Mouse (Mus musculus): ENCODE data around the gene Mrgprh. TPM values are rescaled to one million over a fixed set of nuclear protein-coding genes. Genes with fewer than 3 reads are reported as not detected.

The Mrgprh gene
- polyA plus RNA-seq, 1 experiment from 2014 or later = not detected

DNA sequence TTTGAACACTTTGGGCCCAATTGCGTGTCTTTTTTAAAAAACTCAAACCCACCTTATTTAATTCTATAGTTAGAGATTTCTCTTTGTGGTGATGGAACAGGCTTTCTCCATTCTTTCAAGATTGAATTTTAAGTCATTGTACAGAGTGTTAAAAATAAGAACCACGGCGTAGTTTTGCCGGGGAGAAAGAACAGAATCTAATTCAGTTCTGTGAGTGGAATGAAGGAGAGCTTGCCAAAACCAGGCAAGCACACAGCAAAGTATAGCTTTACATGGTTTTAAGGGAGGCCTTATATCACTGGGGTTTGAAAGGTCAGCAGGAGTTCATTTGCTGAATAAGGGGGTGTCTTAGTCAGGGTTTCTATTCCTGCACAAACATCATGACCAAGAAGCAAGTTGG lies 31.3 kb upstream of the Mrgprh start:
- Histone ChIP-seq H3K9ac (ENCODE audit: low read depth, low read length) (no peak overlapping the region), H3K4me3 (ENCODE audit: low read depth, low read length) (no peak overlapping the region), H3K27me3 (replicated peaks; ENCODE audit: control insufficient read depth, insufficient read depth, low read length) (no peaks in the 10 kb centered on the region; the same call in 1 of the 2 replicates), H3K36me3 (ENCODE audit: control insufficient read depth, insufficient read depth, low read length) (no peaks in the 10 kb centered on the region), H3K9me3 (ENCODE audit: control insufficient read depth, low read length) (no peaks in the 10 kb centered on the region), H3K4me1 (replicated peaks; ENCODE audit: control insufficient read depth, insufficient read depth, low read length) (no peaks in the 10 kb centered on the region), H3K27ac (ENCODE audit: low read depth, low read length) (no peak overlapping the region), H3K4me2 (no peak overlapping the region)
- DNase-seq (ENCODE audit: low spot score) (no peak), ATAC-seq (replicated peaks; ENCODE audit: low FRiP score) (no peak)
- WGBS = 86% methylated on average over 4 of the region's 4 CpGs

DNA sequence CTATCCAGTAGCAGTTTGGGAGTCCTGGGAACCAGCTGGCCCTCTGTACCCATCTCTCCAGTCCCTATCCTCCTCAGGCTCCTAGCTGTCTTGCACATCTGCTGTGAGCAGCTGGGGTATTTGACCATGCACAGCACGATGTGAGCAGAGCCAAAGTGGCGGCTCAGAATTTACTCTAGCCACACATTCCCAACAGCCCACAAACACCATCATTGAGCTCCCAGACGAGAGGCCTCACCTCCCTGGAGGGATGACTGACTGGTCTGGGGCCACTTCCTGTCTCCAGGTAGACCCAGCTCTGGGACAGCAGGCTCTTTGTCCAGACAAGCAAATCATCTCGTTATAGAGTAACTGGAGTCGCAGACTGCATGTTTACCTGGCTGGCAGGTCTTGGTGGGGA lies 30.0 kb upstream of the Mrgprh start:
- H3K4me2 ChIP-seq = no peak overlapping the region
- no peaks in the 10 kb centered on the region for H3K9me3 ChIP-seq (ENCODE audit: control insufficient read depth, low read length)
- H3K36me3 ChIP-seq (ENCODE audit: control insufficient read depth, insufficient read depth, low read length) = no peaks in the 10 kb centered on the region
- H3K27ac ChIP-seq (ENCODE audit: low read depth, low read length) = no peak overlapping the region
- no peaks in the 10 kb centered on the region for H3K4me1 ChIP-seq (replicated peaks; ENCODE audit: control insufficient read depth, insufficient read depth, low read length)
- H3K27me3 ChIP-seq (replicated peaks; ENCODE audit: control insufficient read depth, insufficient read depth, low read length) = no peaks in the 10 kb centered on the region; the same call in 1 of the 2 replicates
- 42% methylated on average over 5 of the region's 5 CpGs for WGBS
- no peak overlapping the region for H3K4me3 ChIP-seq (ENCODE audit: low read depth, low read length)
- H3K9ac ChIP-seq (ENCODE audit: low read depth, low read length) = no peak overlapping the region
- ATAC-seq (replicated peaks; ENCODE audit: low FRiP score) (no peak), DNase-seq (ENCODE audit: low spot score) (no peak)

- no peak overlapping the region for H3K27ac ChIP-seq (ENCODE audit: low read depth, low read length)
- H3K27me3 ChIP-seq (replicated peaks; ENCODE audit: control insufficient read depth, insufficient read depth, low read length) = no peaks in the 10 kb centered on the region; the same call in 1 of the 2 replicates
- H3K9me3 ChIP-seq (ENCODE audit: control insufficient read depth, low read length) = no peaks in the 10 kb centered on the region
- DNase-seq (ENCODE audit: low spot score) = no peak
- H3K9ac ChIP-seq (ENCODE audit: low read depth, low read length) = no peak overlapping the region
- no peak overlapping the region for H3K4me3 ChIP-seq (ENCODE audit: low read depth, low read length)
- ATAC-seq (replicated peaks; ENCODE audit: low FRiP score) = no peak
- H3K4me2 ChIP-seq = no peak overlapping the region
- no peaks in the 10 kb centered on the region for H3K4me1 ChIP-seq (replicated peaks; ENCODE audit: control insufficient read depth, insufficient read depth, low read length)
- no peaks in the 10 kb centered on the region for H3K36me3 ChIP-seq (ENCODE audit: control insufficient read depth, insufficient read depth, low read length)
- 69% methylated on average over 5 of the region's 5 CpGs for WGBS
These were observed 29.4 kb upstream of the Mrgprh start for GRCm38 (mm10) chr17:12846474-12846873.

GRCm38 (mm10) chr17:12847736-12848135 lies 28.1 kb upstream of the Mrgprh start:
- Histone ChIP-seq H3K27ac (ENCODE audit: low read depth, low read length) (no peak overlapping the region), H3K4me2 (no peak overlapping the region), H3K4me3 (ENCODE audit: low read depth, low read length) (no peak overlapping the region), H3K9me3 (ENCODE audit: control insufficient read depth, low read length) (no peaks in the 10 kb centered on the region), H3K36me3 (ENCODE audit: control insufficient read depth, insufficient read depth, low read length) (no peaks in the 10 kb centered on the region), H3K4me1 (replicated peaks; ENCODE audit: control insufficient read depth, insufficient read depth, low read length) (no peaks in the 10 kb centered on the region), H3K9ac (ENCODE audit: low read depth, low read length) (no peak overlapping the region), H3K27me3 (replicated peaks; ENCODE audit: control insufficient read depth, insufficient read depth, low read length) (peaks cover 3% of the 10 kb centered on the region; the same call in 1 of the 2 replicates)
- DNase-seq (ENCODE audit: low spot score) (no peak), ATAC-seq (replicated peaks; ENCODE audit: low FRiP score) (no peak)
- WGBS = 61% methylated on average over 4 of the region's 4 CpGs

GRCm38 (mm10) chr17:12849778-12850382 lies 26.0 kb upstream of the Mrgprh start:
- H3K4me2 ChIP-seq = no peak overlapping the region
- H3K4me1 ChIP-seq (replicated peaks; ENCODE audit: control insufficient read depth, insufficient read depth, low read length) = no peaks in the 10 kb centered on the region
- peaks cover 3% of the 10 kb centered on the region; the same call in 1 of the 2 replicates for H3K27me3 ChIP-seq (replicated peaks; ENCODE audit: control insufficient read depth, insufficient read depth, low read length)
- 75% methylated on average over 8 of the region's 8 CpGs for WGBS
- no peak for ATAC-seq (replicated peaks; ENCODE audit: low FRiP score)
- no peak overlapping the region for H3K4me3 ChIP-seq (ENCODE audit: low read depth, low read length)
- no peak for DNase-seq (ENCODE audit: low spot score)
- H3K36me3 ChIP-seq (ENCODE audit: control insufficient read depth, insufficient read depth, low read length) = no peaks in the 10 kb centered on the region
- no peak overlapping the region for H3K27ac ChIP-seq (ENCODE audit: low read depth, low read length)
- H3K9ac ChIP-seq (ENCODE audit: low read depth, low read length) = no peak overlapping the region
- no peaks in the 10 kb centered on the region for H3K9me3 ChIP-seq (ENCODE audit: control insufficient read depth, low read length)

GRCm38 (mm10) chr17:12851689-12852088 lies 24.1 kb upstream of the Mrgprh start:
- H3K36me3 ChIP-seq (ENCODE audit: control insufficient read depth, insufficient read depth, low read length) = no peaks in the 10 kb centered on the region
- no peaks in the 10 kb centered on the region for H3K4me1 ChIP-seq (replicated peaks; ENCODE audit: control insufficient read depth, insufficient read depth, low read length)
- H3K9me3 ChIP-seq (ENCODE audit: control insufficient read depth, low read length) = no peaks in the 10 kb centered on the region
- no peak overlapping the region for H3K27ac ChIP-seq (ENCODE audit: low read depth, low read length)
- H3K9ac ChIP-seq (ENCODE audit: low read depth, low read length) = no peak overlapping the region
- DNase-seq (ENCODE audit: low spot score) (no peak), ATAC-seq (replicated peaks; ENCODE audit: low FRiP score) (no peak)
- 0 out of 2 replicates have a peak, but pooled peaks cover 3% of the 10 kb centered on the region for H3K27me3 ChIP-seq (replicated peaks; ENCODE audit: control insufficient read depth, insufficient read depth, low read length)
- H3K4me2 ChIP-seq = no peak overlapping the region
- WGBS = 71% methylated on average over 11 of the region's 11 CpGs
- no peak overlapping the region for H3K4me3 ChIP-seq (ENCODE audit: low read depth, low read length)

- 78% methylated on average over 2 of the region's 2 CpGs for WGBS
- H3K36me3 ChIP-seq (ENCODE audit: control insufficient read depth, insufficient read depth, low read length) = no peaks in the 10 kb centered on the region
These were observed 22.0 kb upstream of the Mrgprh start for GRCm38 (mm10) chr17:12853821-12854220.

DNA sequence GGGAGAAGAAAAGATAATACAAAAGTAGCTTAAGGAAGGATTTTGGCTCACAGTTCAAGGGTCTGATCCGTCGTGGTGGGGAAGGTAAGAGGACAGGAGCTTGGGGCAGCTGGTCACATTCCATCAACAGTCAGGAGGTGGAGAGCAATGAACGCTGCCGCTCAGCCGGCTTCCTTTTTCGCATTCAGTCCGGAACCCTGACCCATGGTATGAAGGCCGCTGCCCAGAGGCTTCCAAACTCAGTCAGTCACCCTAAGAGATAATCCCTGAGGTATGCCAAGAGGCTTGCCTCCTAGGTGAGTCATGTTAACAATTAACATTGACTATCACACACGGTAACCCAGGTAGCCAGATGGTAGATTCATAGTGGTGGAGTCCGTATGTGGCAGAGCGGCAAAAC lies 21.4 kb upstream of the Mrgprh start:
- no peaks in the 10 kb centered on the region for H3K4me1 ChIP-seq (replicated peaks; ENCODE audit: control insufficient read depth, insufficient read depth, low read length)
- no peak for ATAC-seq (replicated peaks; ENCODE audit: low FRiP score)
- H3K36me3 ChIP-seq (ENCODE audit: control insufficient read depth, insufficient read depth, low read length) = no peaks in the 10 kb centered on the region
- H3K4me2 ChIP-seq = no peak overlapping the region
- DNase-seq (ENCODE audit: low spot score) = no peak
- 0 out of 2 replicates have a peak, but pooled peaks cover 3% of the 10 kb centered on the region for H3K27me3 ChIP-seq (replicated peaks; ENCODE audit: control insufficient read depth, insufficient read depth, low read length)
- H3K9me3 ChIP-seq (ENCODE audit: control insufficient read depth, low read length) = no peaks in the 10 kb centered on the region
- H3K27ac ChIP-seq (ENCODE audit: low read depth, low read length) = no peak overlapping the region
- no peak overlapping the region for H3K9ac ChIP-seq (ENCODE audit: low read depth, low read length)
- no peak overlapping the region for H3K4me3 ChIP-seq (ENCODE audit: low read depth, low read length)
- 89% methylated on average over 11 of the region's 11 CpGs for WGBS

More at GRCm38 (mm10) chr17:12853821-12854220, 22.0 kb upstream of the Mrgprh start:
- H3K9ac ChIP-seq (ENCODE audit: low read depth, low read length) = no peak overlapping the region
- ATAC-seq (replicated peaks; ENCODE audit: low FRiP score) (no peak), DNase-seq (ENCODE audit: low spot score) (no peak)
- 0 out of 2 replicates have a peak, but pooled peaks cover 3% of the 10 kb centered on the region for H3K27me3 ChIP-seq (replicated peaks; ENCODE audit: control insufficient read depth, insufficient read depth, low read length)
- no peaks in the 10 kb centered on the region for H3K4me1 ChIP-seq (replicated peaks; ENCODE audit: control insufficient read depth, insufficient read depth, low read length)
- no peak overlapping the region for H3K4me3 ChIP-seq (ENCODE audit: low read depth, low read length)
- no peaks in the 10 kb centered on the region for H3K9me3 ChIP-seq (ENCODE audit: control insufficient read depth, low read length)
- no peak overlapping the region for H3K4me2 ChIP-seq
- H3K27ac ChIP-seq (ENCODE audit: low read depth, low read length) = no peak overlapping the region

DNA sequence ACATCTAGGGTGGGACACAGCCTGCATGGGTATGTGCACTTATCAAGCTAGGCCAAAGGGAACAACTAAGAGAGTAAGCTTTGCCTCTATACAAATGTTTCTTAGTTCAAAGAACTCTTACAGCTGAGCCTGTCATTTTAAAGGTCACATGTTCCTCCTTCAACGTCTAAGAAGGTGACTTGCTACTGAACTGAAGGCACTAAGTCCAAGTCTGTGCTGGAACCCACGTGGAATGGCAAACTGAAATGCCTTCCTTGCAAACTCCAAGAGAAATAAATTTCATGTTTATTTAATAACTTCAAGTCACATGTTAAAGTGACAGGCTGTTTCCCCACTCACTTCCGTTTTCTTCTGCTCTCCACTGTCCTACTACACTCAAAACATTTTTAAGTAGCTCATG lies 18.4 kb upstream of the Mrgprh start:
- Histone ChIP-seq H3K9ac (ENCODE audit: low read depth, low read length) (no peak overlapping the region), H3K27me3 (replicated peaks; ENCODE audit: control insufficient read depth, insufficient read depth, low read length) (no peaks in the 10 kb centered on the region), H3K9me3 (ENCODE audit: control insufficient read depth, low read length) (no peaks in the 10 kb centered on the region), H3K27ac (ENCODE audit: low read depth, low read length) (no peak overlapping the region), H3K4me1 (replicated peaks; ENCODE audit: control insufficient read depth, insufficient read depth, low read length) (no peaks in the 10 kb centered on the region), H3K36me3 (ENCODE audit: control insufficient read depth, insufficient read depth, low read length) (no peaks in the 10 kb centered on the region), H3K4me2 (no peak overlapping the region), H3K4me3 (ENCODE audit: low read depth, low read length) (no peak overlapping the region)
- ATAC-seq (replicated peaks; ENCODE audit: low FRiP score) (no peak), DNase-seq (ENCODE audit: low spot score) (no peak)
- WGBS = 47% methylated on average over 3 of the region's 3 CpGs
